Mouse (Mus musculus) intestine, postnatal 0 days (tissue): Measurements from ENCODE around the gene Zfhx2. TPM values are rescaled to one million over a fixed set of nuclear protein-coding genes. Genes with fewer than 3 reads are reported as not detected.
A peak's percentile ranks its signal among the peaks of the same experiment; 100 is the strongest.

ENCODE experiments used
- ATAC-seq: fragments of 200-750 bp; cut with Nextera tagmentation; 2 replicates; pipeline ENCODE4 v1.8.0; 2017; ENCODE audit warnings: mild to moderate bottlenecking, moderate TSS enrichment, moderate library complexity
- H3K27ac ChIP-seq: fragments of 300-500 bp; sonication (generic); 2 replicates; pipeline ENCODE4 v1.5.1; 2014; ENCODE audit warnings: mild to moderate bottlenecking, low read depth, low read length, moderate library complexity
- H3K27me3 ChIP-seq: fragments of 300-500 bp; sonication (generic); replicated peaks from 2 replicates; pipeline ENCODE4 v1.6.1; 2014; ENCODE audit warnings: low read length, mixed read lengths; ENCODE audit not compliant: control insufficient read depth, insufficient read depth
- H3K36me3 ChIP-seq: fragments of 300-500 bp; sonication (generic); 2 replicates; pipeline ENCODE4 v1.6.1; 2014; ENCODE audit warnings: mild to moderate bottlenecking, moderate library complexity; ENCODE audit not compliant: control insufficient read depth, insufficient read depth
- H3K4me1 ChIP-seq: fragments of 300-500 bp; sonication (generic); replicated peaks from 2 replicates; pipeline ENCODE4 v1.6.1; 2014; ENCODE audit warnings: antibody characterized with exemption, low read length, mixed read lengths; ENCODE audit not compliant: control insufficient read depth, insufficient read depth
- H3K4me2 ChIP-seq: fragments of 300-500 bp; sonication (generic); replicated peaks from 2 replicates; pipeline ENCODE4 v1.6.1; 2014; ENCODE audit warnings: low read depth, mild to moderate bottlenecking, moderate library complexity
- H3K4me3 ChIP-seq: fragments of 300-500 bp; sonication (generic); 2 replicates; pipeline ENCODE4 v1.5.1; 2014; ENCODE audit warnings: low read depth, low read length
- H3K9ac ChIP-seq: fragments of 300-500 bp; sonication (generic); 2 replicates; pipeline ENCODE4 v1.6.1; 2014; ENCODE audit warnings: mild to moderate bottlenecking, low read depth, low read length
- H3K9me3 ChIP-seq: fragments of 300-500 bp; sonication (generic); 2 replicates; pipeline ENCODE4 v1.6.1; 2016; ENCODE audit warnings: mixed run types; ENCODE audit not compliant: control insufficient read depth
- CTCF ChIP-seq: sonication (generic); IDR thresholded peaks from 2 replicates; pipeline ENCODE4 v1.5.1; 2016; ENCODE audit warnings: low read depth, mild to moderate bottlenecking, control low read depth, antibody characterized with exemption, moderate library complexity
- WGBS: fragments of 180-500 bp; shearing (Covaris S2); extraction: QIAGEN DNeasy Blood & Tissue Kit; methylation state at CpG from one replicate; pipeline ENCODE4 v1.1.7; 2014; 5-methylcytosine and 5-hydroxymethylcytosine counted together
- polyA plus RNA-seq: library from polyadenylated mRNA; unstranded; fragments of >200 nt; fragmentation: Nextera tagmentation; extraction: Ambion mirVana; gene quantifications from 2 replicates; pipeline ENCODE4 v1.2.1, GENCODE M21; 2015

The Zfhx2 gene
- polyA plus RNA-seq, 1 experiment from 2014 or later, result 0.87 TPM

DNA sequence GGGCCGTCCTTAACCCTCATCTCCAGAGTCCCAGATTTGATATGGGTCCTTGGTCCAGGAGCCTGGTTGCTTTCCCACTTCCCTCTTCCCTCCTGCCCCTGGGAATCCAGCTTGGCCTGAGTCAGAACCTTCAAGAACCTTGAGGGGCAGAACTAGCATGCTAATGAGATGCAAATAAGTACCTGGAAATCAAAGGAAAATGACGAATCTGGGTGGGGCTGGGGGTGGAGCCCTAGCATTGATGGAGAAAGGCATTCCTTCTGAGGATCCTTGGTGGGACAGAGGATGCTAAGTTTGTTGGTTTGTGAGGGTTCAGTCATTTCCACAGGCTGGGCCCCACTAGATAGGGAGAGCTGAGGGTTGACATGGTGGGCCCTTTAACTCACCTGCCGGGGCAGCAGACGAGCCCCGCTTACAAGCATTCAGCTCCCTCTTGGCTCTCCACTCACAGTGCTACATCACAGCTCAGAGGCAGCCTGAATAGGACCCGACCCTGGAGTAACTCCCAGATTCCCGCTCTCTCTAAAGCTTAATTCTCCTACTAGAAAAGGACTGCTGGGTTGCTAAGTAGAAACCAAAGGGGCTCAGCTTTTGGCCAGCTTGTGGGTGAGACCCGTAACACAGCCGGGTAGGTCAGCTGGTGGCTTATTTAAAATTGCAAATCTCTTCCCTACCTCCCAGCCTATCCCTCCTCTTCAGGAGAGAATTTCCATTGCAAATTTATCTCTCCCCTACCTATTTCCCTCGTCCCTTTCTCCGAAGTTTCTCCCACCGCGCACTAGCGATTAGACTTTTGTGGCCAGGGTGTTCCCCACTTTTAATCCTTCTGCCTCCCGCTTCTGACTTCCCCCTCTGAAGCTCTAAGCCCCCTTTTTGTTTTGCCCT, 14.4 kb downstream of the Zfhx2 start:
- no peak for TF ChIP-seq CTCF
- 66% methylated on average over 15 of the region's 15 CpGs for WGBS
- Histone ChIP-seq H3K4me1 (no peaks in the 10 kb centered on the region), H3K27me3 (no peaks in the 10 kb centered on the region), H3K27ac (no peak overlapping the region), H3K9me3 (no peaks in the 10 kb centered on the region), H3K4me3 (no peak overlapping the region), H3K9ac (no peak overlapping the region), H3K36me3 (no peaks in the 10 kb centered on the region), H3K4me2 (no peak overlapping the region)
- ATAC-seq, result no peak

- WGBS, result 75% methylated on average over 3 of the region's 3 CpGs
- Histone ChIP-seq H3K27ac (no peak overlapping the region), H3K27me3 (no peaks in the 10 kb centered on the region), H3K4me1 (no peaks in the 10 kb centered on the region), H3K36me3 (no peaks in the 10 kb centered on the region), H3K9me3 (no peaks in the 10 kb centered on the region), H3K4me2 (no peak overlapping the region), H3K4me3 (no peak overlapping the region), H3K9ac (no peak overlapping the region)
- TF ChIP-seq CTCF, result no peak
- ATAC-seq, result no peak
Measured at GRCm38 (mm10) chr14:55076956-55077355, 15.2 kb downstream of the Zfhx2 start.

DNA sequence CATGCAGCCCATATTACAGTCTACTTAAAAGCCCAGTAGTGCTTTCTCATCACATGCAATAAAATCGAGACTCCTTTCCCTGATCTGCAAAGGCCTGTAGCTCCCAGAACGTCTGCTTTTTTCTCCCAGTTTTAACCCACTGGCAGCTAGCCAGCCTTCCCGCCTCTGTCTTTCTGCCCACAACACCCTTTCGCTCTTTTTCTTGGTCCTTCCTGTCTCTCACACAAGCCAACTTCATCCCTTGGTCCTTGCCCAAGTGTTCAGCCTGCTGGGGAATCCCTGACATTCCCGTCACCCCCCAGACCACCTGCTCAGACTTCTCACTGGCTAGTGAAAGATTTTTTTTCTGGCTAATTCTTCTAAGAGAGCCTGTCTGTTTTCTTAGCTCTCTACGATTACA, 15.9 kb downstream of the Zfhx2 start:
- TF ChIP-seq CTCF, result no peak
- no peak overlapping the region for H3K9ac ChIP-seq
- H3K9me3 ChIP-seq, result no peaks in the 10 kb centered on the region
- WGBS, result 45% methylated on average over 6 of the region's 6 CpGs
- H3K4me1 ChIP-seq, result no peaks in the 10 kb centered on the region
- H3K27ac ChIP-seq, result no peak overlapping the region
- H3K27me3 ChIP-seq, result no peaks in the 10 kb centered on the region
- H3K4me3 ChIP-seq, result no peak overlapping the region
- no peak for ATAC-seq
- no peaks in the 10 kb centered on the region for H3K36me3 ChIP-seq
- no peak overlapping the region for H3K4me2 ChIP-seq

GRCm38 (mm10) chr14:55074416-55074815, 17.7 kb downstream of the Zfhx2 start:
- Histone ChIP-seq H3K4me2 (no peak overlapping the region), H3K36me3 (no peaks in the 10 kb centered on the region), H3K9ac (no peak overlapping the region), H3K4me3 (no peak overlapping the region), H3K27ac (no peak overlapping the region), H3K9me3 (no peaks in the 10 kb centered on the region), H3K4me1 (no peaks in the 10 kb centered on the region), H3K27me3 (no peaks in the 10 kb centered on the region)
- WGBS, result 95% methylated on average over 12 of the region's 12 CpGs
- no peak for ATAC-seq
- TF ChIP-seq CTCF, result no peak

DNA sequence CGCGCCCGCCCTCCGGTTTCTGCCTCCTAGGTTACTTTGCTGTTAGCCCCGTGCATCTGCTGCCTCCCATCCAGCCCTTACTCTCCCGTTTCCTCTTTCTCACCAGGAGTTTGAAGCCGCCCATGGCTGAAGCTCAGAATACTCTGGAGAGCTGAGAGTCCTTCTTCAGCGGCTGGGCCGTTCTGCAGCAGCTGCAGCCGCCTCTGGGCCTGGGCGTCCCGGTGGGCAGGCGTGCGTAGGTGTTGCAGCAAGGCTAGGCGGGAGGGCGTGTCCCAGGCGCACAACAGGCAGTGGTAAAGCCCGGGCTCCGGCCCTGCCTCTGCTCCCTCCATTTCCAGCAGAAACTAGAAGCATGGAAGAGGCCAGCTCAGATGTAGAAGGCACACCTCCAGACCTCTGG, 20.4 kb downstream of the Zfhx2 start:
- no peak for ATAC-seq
- no peak for TF ChIP-seq CTCF
- WGBS, result 26% methylated on average over 19 of the region's 19 CpGs
- no peak overlapping the region for H3K4me3 ChIP-seq
- peak overlapping the region; percentile 27 for H3K4me2 ChIP-seq
- H3K9me3 ChIP-seq, result no peaks in the 10 kb centered on the region
- no peak overlapping the region for H3K9ac ChIP-seq
- H3K27ac ChIP-seq, result no peak overlapping the region
- H3K36me3 ChIP-seq, result peaks cover under 1% of the 10 kb centered on the region; the same call in 1 of the 2 replicates
- no peaks in the 10 kb centered on the region for H3K4me1 ChIP-seq
- H3K27me3 ChIP-seq, result no peaks in the 10 kb centered on the region

DNA sequence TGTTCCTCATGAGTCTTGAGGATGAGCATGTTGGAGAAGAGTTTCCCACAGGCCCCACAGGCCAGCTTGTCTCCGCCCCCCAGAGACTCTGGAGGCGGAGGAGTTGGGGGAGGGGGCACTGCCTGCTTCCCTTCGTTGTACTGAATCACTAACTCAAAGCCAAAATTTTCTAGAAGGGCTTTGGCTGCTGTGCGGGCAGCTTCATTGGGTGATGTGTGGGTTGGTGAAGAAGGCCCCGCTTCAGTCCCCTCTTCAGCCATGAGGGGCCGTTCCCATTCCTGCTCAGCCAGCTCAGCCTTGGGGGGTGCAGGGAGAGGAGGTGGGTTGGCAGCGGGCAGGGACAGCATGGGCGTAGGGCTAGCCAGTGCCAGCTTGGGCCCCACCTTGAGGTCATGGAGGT, 26.1 kb downstream of the Zfhx2 start:
- H3K9me3 ChIP-seq, result no peaks in the 10 kb centered on the region
- 89% methylated on average over 8 of the region's 8 CpGs for WGBS
- ATAC-seq, result no peak
- no peak overlapping the region for H3K4me3 ChIP-seq
- no peak overlapping the region for H3K4me2 ChIP-seq
- peaks cover 8% of the 10 kb centered on the region; the same call in 1 of the 2 replicates for H3K36me3 ChIP-seq
- H3K9ac ChIP-seq, result no peak overlapping the region
- TF ChIP-seq CTCF, result no peak
- no peaks in the 10 kb centered on the region for H3K4me1 ChIP-seq
- H3K27ac ChIP-seq, result no peak overlapping the region
- no peaks in the 10 kb centered on the region for H3K27me3 ChIP-seq
